Mouse (Mus musculus) hindbrain, postnatal 0 days (tissue): Measurements from ENCODE around the gene Wipi2. TPM values are rescaled to one million over a fixed set of nuclear protein-coding genes. Genes with fewer than 3 reads are reported as not detected.

Experiments
- ATAC-seq: fragments of 200-750 bp; cut with Nextera tagmentation; 2 replicates; pipeline ENCODE4 v1.8.0; 2017; ENCODE audit warnings: mild to moderate bottlenecking, moderate TSS enrichment, moderate library complexity
- DNase-seq: peaks from one replicate; pipeline ENCODE4 v3.0.0-alpha.2; 2015; ENCODE audit warnings: low spot score
- H3K27ac ChIP-seq: fragments of 300-500 bp; sonication (generic); 2 replicates; pipeline ENCODE4 v1.5.1; 2014; ENCODE audit warnings: mild to moderate bottlenecking
- H3K27me3 ChIP-seq: fragments of 300-500 bp; sonication (generic); 2 replicates; pipeline ENCODE4 v1.6.1; 2014; ENCODE audit warnings: low read length, mixed read lengths; ENCODE audit not compliant: insufficient read depth
- H3K36me3 ChIP-seq: fragments of 300-500 bp; sonication (generic); 2 replicates; pipeline ENCODE4 v1.6.1; 2014; ENCODE audit warnings: low read length, mixed read lengths; ENCODE audit not compliant: insufficient read depth
- H3K4me1 ChIP-seq: fragments of 300-500 bp; sonication (generic); 2 replicates; pipeline ENCODE4 v1.6.1; 2014; ENCODE audit warnings: antibody characterized with exemption, low read length, mixed read lengths; ENCODE audit not compliant: insufficient read depth
- H3K4me2 ChIP-seq: fragments of 300-500 bp; sonication (generic); 2 replicates; pipeline ENCODE4 v1.6.1; 2014; ENCODE audit warnings: low read depth, mild to moderate bottlenecking, low read length, moderate library complexity, mixed read lengths
- H3K4me3 ChIP-seq: fragments of 300-500 bp; sonication (generic); 2 replicates; pipeline ENCODE4 v1.5.1; 2014; ENCODE audit warnings: low read length
- H3K9ac ChIP-seq: fragments of 300-500 bp; sonication (generic); replicated peaks from 2 replicates; pipeline ENCODE4 v1.6.1; 2014; ENCODE audit warnings: mild to moderate bottlenecking, low read length, moderate library complexity, mixed read lengths
- H3K9me3 ChIP-seq: fragments of 300-500 bp; sonication (generic); 2 replicates; pipeline ENCODE4 v1.6.1; 2016; ENCODE audit warnings: low read length, mixed read lengths
- CTCF ChIP-seq: IDR thresholded peaks from 2 replicates; pipeline ENCODE4 v1.5.1; 2016; ENCODE audit warnings: antibody characterized with exemption, control low read depth, low read depth
- WGBS: fragments of 180-500 bp; shearing (Covaris S2); extraction: QIAGEN DNeasy Blood & Tissue Kit; methylation state at CpG from one replicate; pipeline ENCODE4 v1.1.7; 2014; 5-methylcytosine and 5-hydroxymethylcytosine counted together
- polyA plus RNA-seq: library from polyadenylated mRNA; unstranded; fragments of >200 nt; fragmentation: Nextera tagmentation; extraction: Ambion mirVana; gene quantifications from 2 replicates; pipeline ENCODE4 v1.2.1, GENCODE M21; 2015
- total RNA-seq: library from RNA; depleted of rRNA; stranded (reverse); fragments of >200 nt; gene quantifications from 2 replicates; pipeline ENCODE4 v1.2.3, GENCODE M21; 2014

Wipi2 gene
- total and polyA plus RNA-seq, 2 experiments from 2014 or later, result 40.0 to 76.5 TPM

GRCm38 (mm10) chr5:142668556-142669263 lies 41.2 kb downstream of the Wipi2 start:
- TF ChIP-seq CTCF, result no peak
- no peak overlapping the region for H3K9ac ChIP-seq
- peaks cover 40% of the 10 kb centered on the region for H3K36me3 ChIP-seq
- no peaks in the 10 kb centered on the region for H3K4me1 ChIP-seq
- no peak overlapping the region for H3K4me3 ChIP-seq
- no peaks in the 10 kb centered on the region for H3K9me3 ChIP-seq
- no peak overlapping the region for H3K4me2 ChIP-seq
- H3K27ac ChIP-seq, result no peak overlapping the region
- ATAC-seq (no peak), DNase-seq (no peak)
- WGBS, result 90% methylated on average over 11 of the region's 11 CpGs
- no peaks in the 10 kb centered on the region for H3K27me3 ChIP-seq

GRCm38 (mm10) chr5:142669726-142670125 lies 42.2 kb downstream of the Wipi2 start:
- no peak overlapping the region for H3K4me2 ChIP-seq
- no peaks in the 10 kb centered on the region for H3K27me3 ChIP-seq
- H3K9me3 ChIP-seq, result no peaks in the 10 kb centered on the region
- WGBS, result 59% methylated on average over 7 of the region's 7 CpGs
- peak; percentile 63 for TF ChIP-seq CTCF
- H3K27ac ChIP-seq, result no peak overlapping the region
- peaks cover 30% of the 10 kb centered on the region for H3K36me3 ChIP-seq
- H3K9ac ChIP-seq, result no peak overlapping the region
- H3K4me3 ChIP-seq, result no peak overlapping the region
- H3K4me1 ChIP-seq, result no peaks in the 10 kb centered on the region
- peak; percentile 69 for DNase-seq
- peak; percentile 30; the same call in 1 of the 2 replicates for ATAC-seq

- no peak overlapping the region for H3K4me2 ChIP-seq
- H3K9me3 ChIP-seq, result no peaks in the 10 kb centered on the region
- no peaks in the 10 kb centered on the region for H3K36me3 ChIP-seq
- 22% methylated on average over 5 of the region's 5 CpGs for WGBS
- H3K27ac ChIP-seq, result no peak overlapping the region
- DNase-seq, result peak; percentile 72
- H3K4me3 ChIP-seq, result no peak overlapping the region
- no peaks in the 10 kb centered on the region for H3K4me1 ChIP-seq
- H3K27me3 ChIP-seq, result no peaks in the 10 kb centered on the region
- peak; percentile 66 for ATAC-seq
- TF ChIP-seq CTCF, result peak; percentile 83
- H3K9ac ChIP-seq, result no peak overlapping the region
These were observed 45.6 kb downstream of the Wipi2 start for GRCm38 (mm10) chr5:142673082-142673481.

GRCm38 (mm10) chr5:142678141-142678571 lies 50.7 kb downstream of the Wipi2 start:
- DNase-seq (peak; percentile 38), ATAC-seq (peak; percentile 30; the same call in 1 of the 2 replicates)
- Histone ChIP-seq H3K4me2 (no peak overlapping the region), H3K4me3 (no peak overlapping the region), H3K9ac (no peak overlapping the region), H3K27ac (peak overlapping the region; percentile 8; the same call in 1 of the 2 replicates), H3K27me3 (no peaks in the 10 kb centered on the region), H3K36me3 (no peaks in the 10 kb centered on the region), H3K9me3 (no peaks in the 10 kb centered on the region), H3K4me1 (no peaks in the 10 kb centered on the region)
- 45% methylated on average over 7 of the region's 7 CpGs for WGBS
- no peak for TF ChIP-seq CTCF

- H3K4me1 ChIP-seq, result no peaks in the 10 kb centered on the region
- H3K9me3 ChIP-seq, result no peaks in the 10 kb centered on the region
- H3K4me3 ChIP-seq, result no peak overlapping the region
- DNase-seq, result no peak
- no peak overlapping the region for H3K4me2 ChIP-seq
- no peaks in the 10 kb centered on the region for H3K36me3 ChIP-seq
- ATAC-seq, result no peak
- H3K9ac ChIP-seq, result no peak overlapping the region
- no peak for TF ChIP-seq CTCF
- 92% methylated on average over 1 of the region's 1 CpGs for WGBS
- H3K27ac ChIP-seq, result no peak overlapping the region
- no peaks in the 10 kb centered on the region for H3K27me3 ChIP-seq
These were observed 51.6 kb downstream of the Wipi2 start for GRCm38 (mm10) chr5:142679065-142679464.

- DNase-seq (no peak), ATAC-seq (no peak)
- Histone ChIP-seq H3K9ac (no peak overlapping the region), H3K4me2 (no peak overlapping the region), H3K4me1 (no peaks in the 10 kb centered on the region), H3K9me3 (no peaks in the 10 kb centered on the region), H3K4me3 (no peak overlapping the region), H3K27me3 (no peaks in the 10 kb centered on the region), H3K36me3 (no peaks in the 10 kb centered on the region), H3K27ac (no peak overlapping the region)
- TF ChIP-seq CTCF, result no peak
- 58% methylated on average over 3 of the region's 3 CpGs for WGBS
These were observed 54.4 kb downstream of the Wipi2 start for GRCm38 (mm10) chr5:142681911-142682310.

GRCm38 (mm10) chr5:142682529-142682928 lies 55.0 kb downstream of the Wipi2 start:
- DNase-seq, result no peak
- Histone ChIP-seq H3K9ac (no peak overlapping the region), H3K27me3 (no peaks in the 10 kb centered on the region), H3K27ac (no peak overlapping the region), H3K9me3 (no peaks in the 10 kb centered on the region), H3K36me3 (no peaks in the 10 kb centered on the region), H3K4me1 (no peaks in the 10 kb centered on the region), H3K4me3 (no peak overlapping the region), H3K4me2 (no peak overlapping the region)
- 90% methylated on average over 5 of the region's 5 CpGs for WGBS
- ATAC-seq, result no peak
- TF ChIP-seq CTCF, result no peak
